Mouse (Mus musculus): Measurements from ENCODE around the gene Ccdc40.

- TF ChIP-seq CTCF (IDR thresholded peaks at IDR 0.05; ENCODE audit: extremely low read depth, insufficient read depth, insufficient read length, insufficient replicate concordance): no peak
- TF ChIP-seq POLR2A (IDR thresholded peaks at IDR 0.05; ENCODE audit: low read depth, low read length): no peak
Observed at GRCm38 (mm10) chr11:119234770-119235169, 6.4 kb downstream of the Ccdc40 start.
